ENCODE assay signal across 14 mouse cellular contexts in genomic region chr9:41151491-41151890, GRCm38 (mm10). TPM values are rescaled to one million over a fixed set of nuclear protein-coding genes. Genes with fewer than 3 reads are reported as not detected.
DNase-seq lines count a peak whose midpoint lies in the region; ATAC-seq lines count a peak whose summit lies in the region.
"Had no signal": no experiment of that assay in that cellular context is flagged by ENCODE, and none has a peak within 500 bp of the region (broad histone marks: within the 10 kb centered on the region; RNA-seq: fewer than 3 reads in every experiment).

No protein-coding gene starts in this region.

- no peaks in the 10 kb centered on the region for H3K9me3 ChIP-seq in embryonic facial prominence, embryonic 14.5 days (ENCODE audit: control insufficient read depth, low read length)
- H3K9me3 ChIP-seq in embryonic facial prominence, embryonic 10.5 days: no peaks in the 10 kb centered on the region
- H3K9me3 ChIP-seq in kidney, embryonic 16.5 days (ENCODE audit: low read length): no peaks in the 10 kb centered on the region
- H3K9me3 ChIP-seq: heart, embryonic 15.5 days; limb, embryonic 13.5 days had no signal

- no peak overlapping the region for H3K4me3 ChIP-seq in embryonic facial prominence, embryonic 14.5 days (ENCODE audit: low read depth, low read length)
- H3K4me3 ChIP-seq in embryonic facial prominence, embryonic 10.5 days: no peak overlapping the region
- no peak overlapping the region for H3K4me3 ChIP-seq in kidney, embryonic 16.5 days (ENCODE audit: low read length)
- H3K4me3 ChIP-seq: heart, embryonic 15.5 days; left cerebral cortex, adult 2 months; limb, embryonic 13.5 days; myocyte had no signal

- H3K4me2 ChIP-seq in embryonic facial prominence, embryonic 14.5 days (ENCODE audit: low read depth, low read length): no peak overlapping the region
- H3K4me2 ChIP-seq in kidney, embryonic 16.5 days (replicated peaks; ENCODE audit: low read depth, low read length): no peak overlapping the region
- H3K4me2 ChIP-seq: heart, embryonic 15.5 days; limb, embryonic 13.5 days; lung, embryonic 14.5 days had no signal

- 0 out of 2 replicates have a peak, but pooled peaks cover 4% of the 10 kb centered on the region for H3K27me3 ChIP-seq in embryonic facial prominence, embryonic 14.5 days (replicated peaks; ENCODE audit: control insufficient read depth, insufficient read depth, low read length)
- peaks cover 34% of the 10 kb centered on the region for H3K27me3 ChIP-seq in embryonic facial prominence, embryonic 10.5 days (replicated peaks; ENCODE audit: low read depth, poor library complexity, severe bottlenecking)
- H3K27me3 ChIP-seq in kidney, embryonic 16.5 days (ENCODE audit: insufficient read depth, low read length): 0 out of 2 replicates have a peak, but pooled peaks cover 4% of the 10 kb centered on the region
- H3K27me3 ChIP-seq: heart, embryonic 15.5 days had no signal

- peak; percentile 53; the same call in 1 of the 2 replicates for ATAC-seq in embryonic facial prominence, embryonic 14.5 days (ENCODE audit: low read depth)
- ATAC-seq in kidney, embryonic 16.5 days (ENCODE audit: low FRiP score, low TSS enrichment): peak; percentile 70; the same call in 1 of the 2 replicates

- H3K27ac ChIP-seq in embryonic facial prominence, embryonic 14.5 days (replicated peaks; ENCODE audit: low read depth, low read length): no peak overlapping the region
- H3K27ac ChIP-seq in embryonic facial prominence, embryonic 10.5 days (replicated peaks): no peak overlapping the region
- peak overlapping the region; percentile 85 for H3K27ac ChIP-seq in kidney, embryonic 16.5 days (ENCODE audit: low read length)
- H3K27ac ChIP-seq: heart, embryonic 15.5 days; left cerebral cortex, adult 2 months; limb, embryonic 13.5 days had no signal

- H3K9ac ChIP-seq in embryonic facial prominence, embryonic 14.5 days (ENCODE audit: low read depth, low read length): no peak overlapping the region
- H3K9ac ChIP-seq in kidney, embryonic 16.5 days (replicated peaks; ENCODE audit: low read length): no peak overlapping the region
- H3K9ac ChIP-seq: heart, embryonic 15.5 days; limb, embryonic 13.5 days; lung, embryonic 14.5 days had no signal

- H3K36me3 ChIP-seq in embryonic facial prominence, embryonic 14.5 days (ENCODE audit: control insufficient read depth, insufficient read depth, low read length): no peaks in the 10 kb centered on the region
- no peaks in the 10 kb centered on the region for H3K36me3 ChIP-seq in embryonic facial prominence, embryonic 10.5 days (replicated peaks)
- H3K36me3 ChIP-seq in kidney, embryonic 16.5 days (ENCODE audit: insufficient read depth, low read length): no peaks in the 10 kb centered on the region
- H3K36me3 ChIP-seq: heart, embryonic 15.5 days; limb, embryonic 13.5 days had no signal

- WGBS in embryonic facial prominence, embryonic 14.5 days: 73% methylated on average over 4 of the region's 4 CpGs
- WGBS in embryonic facial prominence, embryonic 10.5 days: 81% methylated on average over 4 of the region's 4 CpGs
- WGBS in kidney, embryonic 16.5 days: 37% methylated on average over 4 of the region's 4 CpGs

- DNase-seq in embryonic facial prominence, embryonic 14.5 days (ENCODE audit: low spot score): peak; percentile 42
- DNase-seq in embryonic facial prominence, embryonic 10.5 days (ENCODE audit: low spot score): no peak
- no peak for DNase-seq in kidney, adult 8-10 months
- DNase-seq in cerebellum, adult 8-10 months: peak; percentile 61
- peak; percentile 59 to 74 for DNase-seq in kidney, postnatal 4 days
- no peak for DNase-seq in layer of hippocampus, postnatal 25 days (ENCODE audit: extremely low spot score in 1 of 2, low spot score in 1 of 2)
- no peak for DNase-seq in neural tube, embryonic 10.5 days (ENCODE audit: extremely low spot score, low spot score)
- DNase-seq: lung, embryonic 14.5 days; thymus, postnatal 14 days had no signal

- 0 out of 2 replicates have a peak, but pooled peaks cover 10% of the 10 kb centered on the region for H3K4me1 ChIP-seq in embryonic facial prominence, embryonic 14.5 days (ENCODE audit: control insufficient read depth, insufficient read depth, low read length)
- H3K4me1 ChIP-seq in embryonic facial prominence, embryonic 10.5 days: peaks cover 42% of the 10 kb centered on the region
- peaks cover 57% of the 10 kb centered on the region for H3K4me1 ChIP-seq in kidney, embryonic 16.5 days (ENCODE audit: insufficient read depth, low read length)

RNA-seq across cellular contexts. Expression of gene Ubash3b, which starts 10.0 kb away (rescaled TPM):
- polyA plus RNA-seq in embryonic facial prominence, embryonic 14.5 days (2014; fragmentation: Nextera tagmentation; extraction: Ambion mirVana): 10.5 and 12.1 TPM in 2 replicates
- polyA plus RNA-seq in embryonic facial prominence, embryonic 10.5 days (2016; fragmentation: Nextera tagmentation; extraction: Ambion mirVana): 6.7 and 7.4 TPM in 2 replicates
- 6.8 and 7.5 TPM in 2 replicates for polyA plus RNA-seq in kidney, embryonic 16.5 days (2015; fragmentation: Nextera tagmentation; extraction: Ambion mirVana)
- total RNA-seq in layer of hippocampus, postnatal 25 days (2021): 10 to 100 TPM; 25.3 to 27.6 TPM

Comparison
In these comparisons a context has a peak if more than half of its experiments do, and no peak if none do; other contexts are left out.
1. DNase-seq: peak in embryonic facial prominence, embryonic 14.5 days (single experiment), cerebellum, adult 8-10 months (single experiment) and kidney, postnatal 4 days (2 of 2); none in embryonic facial prominence, embryonic 10.5 days (single experiment), kidney, adult 8-10 months (0 of 2), layer of hippocampus, postnatal 25 days (0 of 2) and neural tube, embryonic 10.5 days (single experiment).